Comparison of ENCODE assay signal across 8 mouse cellular contexts in genomic region chr7:28013549-28014444, GRCm38 (mm10). TPM values are rescaled to one million over a fixed set of nuclear protein-coding genes. Genes with fewer than 3 reads are reported as not detected.
DNase-seq lines count a peak whose midpoint lies in the region; ATAC-seq and TF ChIP-seq lines count a peak whose summit lies in the region.

Zfp850 (minus strand) TSS chr7:28014115.

- DNase-seq in 3134 (ENCODE audit: extremely low read depth, insufficient read length, low spot score): peak; percentile 73
- peak; percentile 86 to 90 for DNase-seq in adrenal gland, postnatal 36 days
- DNase-seq in heart, adult 2 months: peak; percentile 83 to 86
- DNase-seq in kidney, adult 8-10 months: peak; percentile 53 to 71
- DNase-seq in spleen, postnatal 14 days (ENCODE audit: low spot score in 2 of 2): peak; percentile 41 to 56

- H3K4me1 ChIP-seq in embryonic facial prominence, embryonic 13.5 days: peaks cover 11% of the 10 kb centered on the region
- H3K4me1 ChIP-seq in heart, adult 2 months (ENCODE audit: control insufficient read depth, insufficient read depth, low read length): no peaks in the 10 kb centered on the region
- H3K4me1 ChIP-seq in limb, embryonic 13.5 days: peaks cover 9% of the 10 kb centered on the region
- H3K4me1 ChIP-seq in midbrain, embryonic 16.5 days (ENCODE audit: control insufficient read depth, insufficient read depth, low read length): peaks cover 9% of the 10 kb centered on the region

- ATAC-seq in embryonic facial prominence, embryonic 13.5 days (ENCODE audit: insufficient number of reproducible peaks, insufficient read depth, low FRiP score, low TSS enrichment, low read depth): peak; percentile 81
- ATAC-seq in limb, embryonic 13.5 days (ENCODE audit: low FRiP score, low read depth): peak; percentile 93
- peak; percentile 93 for ATAC-seq in midbrain, embryonic 16.5 days

- no peak for TF ChIP-seq EP300 in heart, adult 2 months (IDR thresholded peaks at IDR 0.05; ENCODE audit: insufficient read depth, low read depth, low read length)

- no peaks in the 10 kb centered on the region for H3K9me3 ChIP-seq in embryonic facial prominence, embryonic 13.5 days
- H3K9me3 ChIP-seq in limb, embryonic 13.5 days: 0 out of 2 replicates have a peak, but pooled peaks cover 3% of the 10 kb centered on the region
- H3K9me3 ChIP-seq in midbrain, embryonic 16.5 days (replicated peaks; ENCODE audit: control insufficient read depth, low read length, poor library complexity, severe bottlenecking): no peaks in the 10 kb centered on the region

- H3K9ac ChIP-seq in embryonic facial prominence, embryonic 13.5 days: peak within 1 kb of the TSS; percentile 85
- H3K9ac ChIP-seq in heart, adult 2 months (ENCODE audit: low read depth, low read length): peak within 1 kb of the TSS; percentile 65
- peak within 1 kb of the TSS; percentile 82 for H3K9ac ChIP-seq in limb, embryonic 13.5 days
- peak within 1 kb of the TSS; percentile 74 for H3K9ac ChIP-seq in midbrain, embryonic 16.5 days (ENCODE audit: low read depth, low read length)

- no peak for TF ChIP-seq CTCF in heart, adult 2 months (IDR thresholded peaks at IDR 0.05)

- intact Hi-C loops in heart, adult 2 months (cut with DNase I): loop anchor here (2.0 kb wide), 1 partner anchor 35 kb away; the partner anchor contains the start of gene Zfp780b

- 0 out of 2 replicates have a peak, but pooled peaks cover 1% of the 10 kb centered on the region for H3K79me2 ChIP-seq in heart, adult 2 months (replicated peaks; ENCODE audit: control insufficient read depth, insufficient read depth, low read length)

- no peaks in the 10 kb centered on the region for H3K27me3 ChIP-seq in embryonic facial prominence, embryonic 13.5 days
- no peaks in the 10 kb centered on the region for H3K27me3 ChIP-seq in heart, adult 2 months (ENCODE audit: control insufficient read depth, insufficient read depth, low read length)
- no peaks in the 10 kb centered on the region for H3K27me3 ChIP-seq in limb, embryonic 13.5 days
- no peaks in the 10 kb centered on the region for H3K27me3 ChIP-seq in midbrain, embryonic 16.5 days (ENCODE audit: control insufficient read depth, insufficient read depth, low read depth, low read length)

- H3K27ac ChIP-seq in embryonic facial prominence, embryonic 13.5 days: peak within 1 kb of the TSS; percentile 64
- H3K27ac ChIP-seq in heart, adult 2 months: peak within 1 kb of the TSS; percentile 76
- peak within 1 kb of the TSS; percentile 52; the same call in 1 of the 2 replicates for H3K27ac ChIP-seq in limb, embryonic 13.5 days
- peak within 1 kb of the TSS; percentile 69 for H3K27ac ChIP-seq in midbrain, embryonic 16.5 days (ENCODE audit: low read length)

- peak within 1 kb of the TSS; percentile 78 for H3K4me3 ChIP-seq in embryonic facial prominence, embryonic 13.5 days
- peak within 1 kb of the TSS; percentile 88 for H3K4me3 ChIP-seq in heart, adult 2 months
- H3K4me3 ChIP-seq in limb, embryonic 13.5 days: peak within 1 kb of the TSS; percentile 75
- peak within 1 kb of the TSS; percentile 72 for H3K4me3 ChIP-seq in midbrain, embryonic 16.5 days (ENCODE audit: low read depth, low read length)

- H3K36me3 ChIP-seq in embryonic facial prominence, embryonic 13.5 days: peaks cover 12% of the 10 kb centered on the region; the same call in 1 of the 2 replicates
- H3K36me3 ChIP-seq in heart, adult 2 months (ENCODE audit: control insufficient read depth, insufficient read depth, low read length): no peaks in the 10 kb centered on the region
- peaks cover 23% of the 10 kb centered on the region for H3K36me3 ChIP-seq in limb, embryonic 13.5 days
- no peaks in the 10 kb centered on the region for H3K36me3 ChIP-seq in midbrain, embryonic 16.5 days (ENCODE audit: control insufficient read depth, insufficient read depth, low read length)

- H3K4me2 ChIP-seq in embryonic facial prominence, embryonic 13.5 days: peak within 1 kb of the TSS; percentile 90
- H3K4me2 ChIP-seq in limb, embryonic 13.5 days (replicated peaks): peak within 1 kb of the TSS; percentile 93
- H3K4me2 ChIP-seq in midbrain, embryonic 16.5 days (ENCODE audit: low read length): peak within 1 kb of the TSS; percentile 90

- TF ChIP-seq POLR2A in heart, adult 2 months (IDR thresholded peaks at IDR 0.05; ENCODE audit: insufficient read depth, low read depth, low read length): peak; percentile 54

- WGBS in embryonic facial prominence, embryonic 13.5 days: under 1% methylated on average over 47 of the region's 47 CpGs
- WGBS in heart, adult 2 months: under 1% methylated on average over 47 of the region's 47 CpGs
- WGBS in limb, embryonic 13.5 days: under 1% methylated on average over 47 of the region's 47 CpGs
- under 1% methylated on average over 47 of the region's 47 CpGs for WGBS in midbrain, embryonic 16.5 days

RNA-seq across cellular contexts. Expression of gene Zfp850, which starts in this region (rescaled TPM):
- 1 to 10 TPM; 2.3 to 2.4 TPM for total RNA-seq in adrenal gland, postnatal 36 days (2021)
- polyA plus RNA-seq in embryonic facial prominence, embryonic 13.5 days (2015; fragmentation: Nextera tagmentation; extraction: Ambion mirVana): 3.9 and 5.2 TPM in 2 replicates
- total RNA-seq in heart, adult 2 months (2021): 1 to 10 TPM in 1 of 2 experiments, under 1 TPM in 1; 0.68 to 1.3 TPM
- polyA plus RNA-seq in heart, adult 2 months (2012; rRNA removed): 0.23 TPM in 2 replicates
- 4.9 and 5.2 TPM in 2 replicates for polyA plus RNA-seq in limb, embryonic 13.5 days (2015; fragmentation: Nextera tagmentation; extraction: Ambion mirVana)
- 7.0 and 8.3 TPM in 2 replicates for polyA plus RNA-seq in midbrain, embryonic 16.5 days (2015; fragmentation: Nextera tagmentation; extraction: Ambion mirVana)

Comparison
In these comparisons a context has a peak if more than half of its experiments do, and no peak if none do; other contexts are left out.
1. Peak in every context shown above with its lines: DNase-seq, ATAC-seq, H3K4me3 ChIP-seq and H3K27ac ChIP-seq.